Mouse (Mus musculus) cerebellum, postnatal 25 days (tissue): ENCODE results near the gene Opa3.

Experiments
- DNase-seq, 2 experiments: peaks; one replicate each; pipeline ENCODE4 v3.0.0; 2021; ENCODE audit warnings: mixed read lengths in 2 of 2

Gene Opa3

GRCm38 (mm10) chr7:19282791-19283405, 54.8 kb downstream of the Opa3 start:
- peak; percentile 67 to 76 for DNase-seq

- no peak for DNase-seq
Observed at GRCm38 (mm10) chr7:19283406-19283804, 55.3 kb downstream of the Opa3 start.

GRCm38 (mm10) chr7:19284763-19285162, 56.6 kb downstream of the Opa3 start:
- peak; percentile 65 to 85 for DNase-seq

GRCm38 (mm10) chr7:19290969-19291596, 62.9 kb downstream of the Opa3 start:
- peak in 1 of 2 experiments; percentile 50 for DNase-seq

GRCm38 (mm10) chr7:19295503-19296185, 67.5 kb downstream of the Opa3 start:
- DNase-seq: peak; percentile 99 to 100

GRCm38 (mm10) chr7:19297034-19297433, 68.9 kb downstream of the Opa3 start:
- DNase-seq: peak in 1 of 2 experiments; percentile 38

GRCm38 (mm10) chr7:19297794-19298193, 69.7 kb downstream of the Opa3 start:
- no peak for DNase-seq

GRCm38 (mm10) chr7:19299194-19299593, 71.1 kb downstream of the Opa3 start:
- DNase-seq: peak; percentile 61 to 78

- DNase-seq: peak; percentile 86 to 93
Observed at GRCm38 (mm10) chr7:19300501-19301421, 72.6 kb downstream of the Opa3 start.

- peak; percentile 27 to 43 for DNase-seq
Observed at GRCm38 (mm10) chr7:19301461-19302263, 73.5 kb downstream of the Opa3 start.

GRCm38 (mm10) chr7:19302264-19303045, 74.3 kb downstream of the Opa3 start:
- peak in 1 of 2 experiments; percentile 23 for DNase-seq

- DNase-seq: no peak
Observed at GRCm38 (mm10) chr7:19303046-19303305, 74.8 kb downstream of the Opa3 start.

GRCm38 (mm10) chr7:19303770-19304169, 75.6 kb downstream of the Opa3 start:
- peak; percentile 88 to 93 for DNase-seq

GRCm38 (mm10) chr7:19304501-19305412, 76.6 kb downstream of the Opa3 start:
- DNase-seq: peak in 1 of 2 experiments; percentile 20

- DNase-seq: no peak
Observed at GRCm38 (mm10) chr7:19305413-19305735, 77.2 kb downstream of the Opa3 start.
